In genomic region chr5:93206109-93207005, GRCm38 (mm10) we compare ENCODE assay signal across 8 mouse cellular contexts. TPM values are rescaled to one million over a fixed set of nuclear protein-coding genes. Genes with fewer than 3 reads are reported as not detected.
DNase-seq lines count a peak whose midpoint lies in the region; ATAC-seq and TF ChIP-seq lines count a peak whose summit lies in the region.

Gene Ccni, minus strand, starts transcription at chr5:93206495.
Gene 2010109A12Rik, plus strand, starts transcription at chr5:93206518.

- DNase-seq in ZHBTc4 (ENCODE audit: low read depth, low spot score): peak; percentile 98
- DNase-seq in gastrocnemius, adult 2 months: peak; percentile 96
- DNase-seq in hindlimb bud, embryonic 11.5 days (ENCODE audit: extremely low spot score, low read depth, low spot score): peak; percentile 90
- DNase-seq in left cerebral cortex, adult 8-10 months (ENCODE audit: low spot score in 2 of 2): peak; percentile 93 to 98
- peak; percentile 96 to 97 for DNase-seq in right cerebral cortex, postnatal 10 days (ENCODE audit: low spot score in 2 of 2)
- peak; percentile 92 for DNase-seq in urinary bladder, postnatal 25 days (ENCODE audit: low spot score)

- ATAC-seq in common myeloid progenitor, adult 5-6 weeks (replicated peaks; ENCODE audit: low read depth, poor library complexity, severe bottlenecking): peak; percentile 87

- H3K9me3 ChIP-seq in megakaryocyte, embryonic 14.5 days: no peaks in the 10 kb centered on the region

- H3K36me3 ChIP-seq in megakaryocyte, embryonic 14.5 days (replicated peaks; ENCODE audit: low read length): peaks cover 22% of the 10 kb centered on the region

- intact Hi-C loops in gastrocnemius, adult 2 months (cut with DNase I): loop anchor here (1.0 kb wide), 1 partner anchor 62 kb away; no protein-coding TSS in a partner anchor

- peak within 1 kb of the TSS; percentile 97 for H3K4me3 ChIP-seq in gastrocnemius, adult 2 months
- peak within 1 kb of the TSS; percentile 93 for H3K4me3 ChIP-seq in megakaryocyte, embryonic 14.5 days (replicated peaks)

- peaks cover 39% of the 10 kb centered on the region for H3K4me1 ChIP-seq in megakaryocyte, embryonic 14.5 days

- H3K27me3 ChIP-seq in megakaryocyte, embryonic 14.5 days (replicated peaks): no peaks in the 10 kb centered on the region

- no peak for TF ChIP-seq CTCF in gastrocnemius, adult 2 months (IDR thresholded peaks at IDR 0.05)

- peak within 1 kb of the TSS; percentile 100 for H3K27ac ChIP-seq in gastrocnemius, adult 2 months

RNA-seq across cellular contexts. Expression of gene Ccni, which starts in this region (rescaled TPM):
- 161 and 175 TPM in 2 replicates for total RNA-seq in common myeloid progenitor, adult 5-6 weeks (2017)
- total RNA-seq in gastrocnemius, adult 2 months (2021): 10 to 100 TPM; 61.4 to 66.6 TPM
- 100 to 1,000 TPM; 272 to 320 (median 294) TPM for total RNA-seq in left cerebral cortex, adult 8-10 months (2022)
- 70.2 and 148 TPM in 2 replicates for polyA plus RNA-seq in megakaryocyte, embryonic 14.5 days (2012; ENCODE audit: insufficient read depth, low replicate concordance)

RNA-seq across cellular contexts. Expression of gene 2010109A12Rik, which starts in this region (rescaled TPM):
- total RNA-seq in common myeloid progenitor, adult 5-6 weeks (2017): 1.3 and 5.7 TPM in 2 replicates
- total RNA-seq in gastrocnemius, adult 2 months (2021): under 1 TPM; 0.48 to 0.81 TPM
- total RNA-seq in left cerebral cortex, adult 8-10 months (2022): 1 to 10 TPM in 2 of 4 experiments, under 1 TPM in 2; 0.40 to 1.3 (median 1.1) TPM
- 1.1 TPM in 1 of 2 replicates, not detected in the other for polyA plus RNA-seq in megakaryocyte, embryonic 14.5 days (2012; ENCODE audit: insufficient read depth, low replicate concordance)

Comparison
In these comparisons a context has a peak if more than half of its experiments do, and no peak if none do; other contexts are left out.
1. Peak in every context shown above with its lines: DNase-seq, ATAC-seq, H3K4me3 ChIP-seq and H3K27ac ChIP-seq.